Mouse (Mus musculus): ENCODE results near the gene Nfic. TPM values are rescaled to one million over a fixed set of nuclear protein-coding genes. Genes with fewer than 3 reads are reported as not detected.

The Nfic gene
- polyA plus RNA-seq (2021) = 41.8 TPM

GRCm38 (mm10) chr10:81455181-81455895 is at the start of gene Nfic:
Nfic (minus strand) TSS chr10:81455635.
- no peak for ATAC-seq
- no peak for TF ChIP-seq CTCF (IDR thresholded peaks at IDR 0.05)
- no peak for DNase-seq (ENCODE audit: low read depth, low spot score)
- in situ Hi-C loops (cut with MboI; ENCODE audit: low pct_unique_long_range_greater_than_20kb) = no loop called here
- ChIA-PET CTCF (no interaction called here), POLR2A (no interaction called here)
- H3K27me3 ChIP-seq = peaks cover 3% of the 10 kb centered on the region

DNA sequence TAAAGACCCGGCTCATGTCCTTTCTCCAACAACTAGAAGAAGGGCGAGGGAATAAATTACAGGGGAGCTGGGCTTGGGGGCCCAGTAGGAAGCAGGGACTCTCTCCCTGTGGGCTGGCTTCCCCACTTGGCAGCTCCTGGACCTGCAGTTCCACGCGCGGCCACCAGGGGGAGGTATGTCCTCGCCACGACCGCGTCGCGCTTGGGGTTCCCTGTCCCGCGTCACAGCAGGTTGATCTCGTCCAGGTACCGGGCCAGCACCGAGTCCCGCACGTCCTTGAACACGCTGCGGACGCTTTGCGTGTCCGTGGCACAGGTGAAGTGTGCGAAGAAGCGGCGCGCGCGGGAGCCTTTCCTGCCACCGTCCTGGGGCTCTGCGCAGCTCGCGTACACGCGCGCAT is 47.2 kb upstream of the Nfic start:
- DNase-seq (ENCODE audit: low read depth, low spot score) (no peak), ATAC-seq (peak; percentile 26)
- POLR2A ChIA-PET = interaction anchor here (1.1 kb wide), 1 partner anchor 128 kb away, joined by 4 read pairs; no protein-coding TSS in a partner anchor
- no peak for TF ChIP-seq CTCF (IDR thresholded peaks at IDR 0.05)
- peaks cover 8% of the 10 kb centered on the region for H3K27me3 ChIP-seq
- CTCF ChIA-PET = interaction anchor here (1.2 to 3.6 kb wide), 6 partner anchors 21 to 53 kb away, joined by 3 to 31 read pairs (median 4); no protein-coding TSS in a partner anchor
- in situ Hi-C loops (cut with MboI; ENCODE audit: low pct_unique_long_range_greater_than_20kb) = loop anchor here (10.0 kb wide), 1 partner anchor 662 kb away; no protein-coding TSS in a partner anchor

GRCm38 (mm10) chr10:81501863-81502262 is 46.4 kb upstream of the Nfic start:
- H3K27me3 ChIP-seq = peaks cover 8% of the 10 kb centered on the region
- ChIA-PET CTCF (interaction anchor here (0.6 to 3.6 kb wide), 5 partner anchors 34 to 670 kb away, joined by 3 to 31 read pairs (median 5); no protein-coding TSS in a partner anchor), POLR2A (interaction anchor here (1.1 kb wide), 1 partner anchor 128 kb away, joined by 4 read pairs; no protein-coding TSS in a partner anchor)
- in situ Hi-C loops (cut with MboI; ENCODE audit: low pct_unique_long_range_greater_than_20kb) = loop anchor here (10.0 kb wide), 1 partner anchor 663 kb away; no protein-coding TSS in a partner anchor
- no peak for DNase-seq (ENCODE audit: low read depth, low spot score)
- TF ChIP-seq CTCF (IDR thresholded peaks at IDR 0.05) = no peak
- ATAC-seq = no peak

DNA sequence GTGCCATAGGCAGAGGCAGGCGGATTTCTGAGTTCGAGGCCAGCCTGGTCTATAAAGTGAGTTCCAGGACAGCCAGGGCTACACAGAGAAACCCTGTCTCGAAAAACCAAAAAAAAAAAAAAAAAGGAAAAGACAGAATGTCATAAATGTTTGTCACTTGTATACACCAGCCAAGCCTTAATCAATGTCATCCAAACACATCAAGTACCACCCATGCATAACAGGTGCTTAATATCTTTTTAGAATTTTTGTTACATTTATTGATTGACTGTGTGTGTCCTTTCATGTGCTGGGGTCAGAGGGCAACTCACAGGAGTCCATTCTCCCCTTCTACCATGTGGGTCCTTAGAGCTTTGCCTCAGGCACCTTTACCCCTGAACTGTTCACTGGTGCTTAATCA is 44.6 kb upstream of the Nfic start, which contains the start of gene S1pr4:
TSS of gene S1pr4 (minus strand) at position 101 of the 400 bp plus-strand sequence.
- CTCF ChIA-PET = interaction anchor here (3.6 kb wide), 1 partner anchor 51 kb away, joined by 31 read pairs; no protein-coding TSS in a partner anchor
- POLR2A ChIA-PET = no interaction called here
- no peak for ATAC-seq
- peaks cover 8% of the 10 kb centered on the region for H3K27me3 ChIP-seq
- TF ChIP-seq CTCF (IDR thresholded peaks at IDR 0.05) = no peak
- in situ Hi-C loops (cut with MboI; ENCODE audit: low pct_unique_long_range_greater_than_20kb) = loop anchor here (10.0 kb wide), 1 partner anchor 665 kb away; no protein-coding TSS in a partner anchor
- DNase-seq (ENCODE audit: low read depth, low spot score) = no peak

DNA sequence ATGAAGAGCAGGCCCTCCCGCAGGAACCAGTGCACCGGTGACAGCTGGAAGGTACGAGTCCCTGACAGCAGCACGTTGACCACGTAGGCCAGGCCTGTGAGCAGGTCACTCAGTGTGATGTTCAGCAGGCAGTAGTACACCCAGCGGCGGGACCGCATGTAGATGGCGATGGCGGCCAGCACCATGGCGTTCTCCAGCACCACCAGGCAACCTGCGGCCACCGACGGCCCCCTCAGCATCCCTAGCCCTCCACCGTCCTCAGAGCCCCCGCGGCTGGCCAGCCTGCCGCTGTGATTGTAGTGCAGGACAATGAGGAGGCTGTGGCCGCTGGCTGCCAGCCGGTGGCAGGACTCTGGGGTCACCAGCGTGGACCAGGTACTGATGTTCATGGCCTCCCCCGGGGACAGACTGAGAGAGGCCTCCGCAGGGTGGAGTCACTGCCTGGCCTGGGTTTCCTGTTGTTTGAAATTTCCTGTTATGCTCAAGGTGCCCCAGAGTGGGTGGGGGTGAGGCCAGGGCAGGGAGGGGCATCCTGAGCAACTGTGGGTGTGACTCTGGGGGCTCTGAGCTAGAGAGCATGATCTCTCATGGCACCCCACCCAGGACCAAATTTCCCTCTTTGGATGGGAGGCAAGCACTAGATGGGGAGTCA is 43.9 kb upstream of the Nfic start:
- POLR2A ChIA-PET = no interaction called here
- ATAC-seq (no peak), DNase-seq (ENCODE audit: low read depth, low spot score) (no peak)
- no peak for TF ChIP-seq CTCF (IDR thresholded peaks at IDR 0.05)
- in situ Hi-C loops (cut with MboI; ENCODE audit: low pct_unique_long_range_greater_than_20kb) = no loop called here
- CTCF ChIA-PET = no interaction called here
- peaks cover 8% of the 10 kb centered on the region for H3K27me3 ChIP-seq

DNA sequence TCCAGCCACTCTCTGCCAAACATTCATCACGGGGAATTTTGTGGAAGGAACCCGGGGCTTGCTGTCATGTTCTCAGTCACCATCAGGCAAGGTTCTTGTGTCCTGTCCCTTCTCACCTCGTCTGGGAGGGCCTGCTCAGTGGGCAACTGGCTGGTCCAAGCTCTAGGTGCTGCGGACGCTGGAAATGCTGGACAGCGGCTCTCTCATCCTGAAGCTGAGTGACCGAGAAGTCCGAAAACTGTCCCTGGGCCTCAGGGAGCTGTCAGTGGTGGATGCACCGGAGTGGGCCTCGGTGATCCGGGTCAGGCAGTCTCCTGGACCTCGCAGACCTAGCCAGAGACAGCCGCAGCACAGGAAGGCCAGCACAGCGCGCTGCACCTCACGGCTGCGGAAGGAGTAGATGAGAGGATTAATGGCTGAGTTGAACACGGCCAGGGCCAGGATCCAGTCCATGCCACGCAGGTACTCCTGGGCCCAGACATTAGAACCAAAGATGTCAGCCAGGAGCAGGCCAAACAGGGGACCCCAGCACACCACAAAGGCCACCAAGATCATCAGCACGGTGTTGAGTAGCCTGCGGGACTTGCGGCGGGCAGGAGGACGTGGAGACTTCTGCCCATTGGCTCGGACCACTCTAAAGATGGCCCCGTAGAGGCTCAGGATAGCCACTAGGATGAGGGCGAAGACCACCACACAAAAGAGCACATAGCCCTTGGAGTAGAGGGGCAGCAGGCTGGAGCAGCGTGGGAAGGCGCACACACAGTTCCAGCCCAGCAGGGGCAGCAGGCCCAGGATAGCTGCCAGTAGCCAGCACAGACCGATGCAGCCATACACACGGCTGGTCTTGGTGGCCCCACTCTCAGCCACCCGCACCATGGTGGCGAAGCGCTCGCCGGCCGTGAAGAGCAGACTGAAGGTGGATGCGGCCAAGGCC is 43.1 kb upstream of the Nfic start:
- POLR2A ChIA-PET = no interaction called here
- DNase-seq (ENCODE audit: low read depth, low spot score) (no peak), ATAC-seq (no peak)
- CTCF ChIA-PET = interaction anchor here (1.3 kb wide), 1 partner anchor 52 kb away, joined by 3 read pairs; no protein-coding TSS in a partner anchor
- no peak for TF ChIP-seq CTCF (IDR thresholded peaks at IDR 0.05)
- H3K27me3 ChIP-seq = peaks cover 1% of the 10 kb centered on the region
- in situ Hi-C loops (cut with MboI; ENCODE audit: low pct_unique_long_range_greater_than_20kb) = no loop called here

DNA sequence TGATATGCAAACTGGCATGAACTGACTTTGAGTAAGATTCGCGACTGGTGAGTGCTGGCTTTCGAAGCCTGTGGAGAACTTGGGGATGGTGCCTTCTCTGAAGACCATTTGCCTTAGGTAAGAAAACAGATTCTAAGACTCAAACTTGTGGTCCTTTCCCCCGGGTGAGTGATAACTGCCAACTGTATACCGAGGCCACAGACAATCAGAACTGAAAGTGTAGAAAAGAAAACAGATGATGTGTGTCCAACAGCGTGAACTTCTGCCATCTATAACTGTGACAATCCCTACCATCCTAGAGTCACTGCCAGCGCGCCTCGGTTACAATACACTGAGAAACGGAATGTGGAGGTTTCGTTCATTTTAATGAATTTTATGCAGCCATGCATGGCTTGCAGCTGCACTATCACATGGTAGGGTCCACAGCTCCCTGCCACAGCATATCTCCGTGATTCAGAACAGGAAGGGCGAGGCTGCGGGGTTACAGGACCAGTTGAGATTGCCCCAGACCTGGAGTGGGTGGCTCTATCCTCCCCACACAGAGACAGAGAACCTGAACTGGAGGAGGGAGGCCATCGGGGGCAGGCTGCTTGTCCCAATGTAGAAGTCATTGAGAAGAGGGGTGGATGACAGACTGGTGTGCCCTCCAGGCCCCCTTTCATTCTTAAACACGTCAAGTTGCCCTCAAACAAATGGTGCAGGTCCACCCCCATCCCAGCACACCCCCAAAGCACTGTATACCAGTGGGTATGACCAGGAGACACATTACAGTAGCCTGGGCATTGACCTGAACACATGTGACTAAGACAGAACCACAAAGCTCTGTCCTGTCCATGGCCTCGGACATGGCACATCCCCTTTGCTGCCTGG is 42.2 kb upstream of the Nfic start:
- ChIA-PET POLR2A (interaction anchor here (0.6 to 1.6 kb wide), 2 partner anchors 47 to 152 kb away, joined by 3 to 6 read pairs; partner anchors contain the start of gene Gna11), CTCF (interaction anchor here (1.3 to 1.7 kb wide), 2 partner anchors 53 kb away, joined by 3 to 11 read pairs; no protein-coding TSS in a partner anchor)
- no peak for ATAC-seq
- no peak for TF ChIP-seq CTCF (IDR thresholded peaks at IDR 0.05)
- no peak for DNase-seq (ENCODE audit: low read depth, low spot score)
- no peaks in the 10 kb centered on the region for H3K27me3 ChIP-seq
- in situ Hi-C loops (cut with MboI; ENCODE audit: low pct_unique_long_range_greater_than_20kb) = no loop called here

- CTCF ChIA-PET = interaction anchor here (1.7 kb wide), 1 partner anchor 53 kb away, joined by 11 read pairs; no protein-coding TSS in a partner anchor
- DNase-seq (ENCODE audit: low read depth, low spot score) = no peak
- no peak for TF ChIP-seq CTCF (IDR thresholded peaks at IDR 0.05)
- in situ Hi-C loops (cut with MboI; ENCODE audit: low pct_unique_long_range_greater_than_20kb) = no loop called here
- POLR2A ChIA-PET = interaction anchor here (0.6 to 1.6 kb wide), 2 partner anchors 48 to 151 kb away, joined by 3 to 6 read pairs; partner anchors contain the start of gene Gna11
- no peak for ATAC-seq
- H3K27me3 ChIP-seq = no peaks in the 10 kb centered on the region
Measured at GRCm38 (mm10) chr10:81496969-81497368, 41.5 kb upstream of the Nfic start.
